Mouse (Mus musculus): ENCODE measurements around the gene Cby3. TPM values are rescaled to one million over a fixed set of nuclear protein-coding genes. Genes with fewer than 3 reads are reported as not detected.
A peak's percentile ranks its signal among the peaks of the same experiment; 100 is the strongest.
"Not testable (repeated sequence)": the region's sequence is repeated elsewhere in the genome, so short reads cannot be mapped to it uniquely, and the experiment has no call there.

The Cby3 gene
- total RNA-seq (2017): not detected in 2 replicates

DNA sequence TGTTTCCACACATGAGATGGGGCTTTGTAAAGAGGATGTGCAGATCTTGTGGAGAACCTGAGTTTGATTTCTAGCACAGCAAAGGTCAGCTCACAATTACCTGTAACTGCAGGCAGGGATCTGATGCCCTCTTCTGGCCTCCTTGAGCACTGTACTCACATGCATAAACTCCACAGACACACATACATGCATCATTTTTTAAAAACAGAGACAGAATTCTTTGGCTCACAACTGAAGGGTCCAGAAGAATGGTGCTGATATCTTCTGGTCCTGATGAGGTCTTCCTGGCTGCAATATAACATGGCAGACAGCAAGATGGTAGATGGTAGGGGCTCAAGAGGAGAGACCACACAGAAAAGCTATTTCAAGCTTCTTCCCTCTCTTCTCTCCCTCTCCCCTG, at the start of gene Cby3:
Gene Cby3, plus strand, starts transcription at position 301 of the 400 bp plus-strand sequence.
- ATAC-seq (replicated peaks in 1 of 2; ENCODE audit: insufficient read depth in 1 of 2, low FRiP score in 2 of 2, low TSS enrichment in 1 of 2, low read depth in 1 of 2, poor library complexity in 2 of 2, severe bottlenecking in 2 of 2): no peak

DNA sequence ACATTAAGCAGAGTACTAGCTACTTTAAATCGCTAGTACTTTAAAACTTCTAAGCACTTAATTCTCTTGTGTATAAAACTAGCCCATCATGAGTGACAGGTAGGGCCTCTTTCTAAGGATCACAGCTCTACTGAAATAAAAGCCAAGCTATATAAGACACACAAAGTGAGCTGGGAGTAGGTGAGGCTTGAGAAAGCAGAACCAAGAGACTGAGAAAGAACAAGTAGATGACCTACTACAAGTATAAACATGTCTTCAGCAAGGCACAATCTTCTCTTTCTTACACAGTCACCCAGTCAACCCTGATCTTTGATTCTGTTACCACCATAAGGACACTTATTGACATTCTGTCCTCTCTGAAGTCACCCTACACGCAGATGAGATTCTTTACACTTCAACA, 41.5 kb upstream of the Cby3 start:
- ATAC-seq (replicated peaks in 1 of 2; ENCODE audit: insufficient read depth in 1 of 2, low FRiP score in 2 of 2, low TSS enrichment in 1 of 2, low read depth in 1 of 2, poor library complexity in 2 of 2, severe bottlenecking in 2 of 2): no peak

DNA sequence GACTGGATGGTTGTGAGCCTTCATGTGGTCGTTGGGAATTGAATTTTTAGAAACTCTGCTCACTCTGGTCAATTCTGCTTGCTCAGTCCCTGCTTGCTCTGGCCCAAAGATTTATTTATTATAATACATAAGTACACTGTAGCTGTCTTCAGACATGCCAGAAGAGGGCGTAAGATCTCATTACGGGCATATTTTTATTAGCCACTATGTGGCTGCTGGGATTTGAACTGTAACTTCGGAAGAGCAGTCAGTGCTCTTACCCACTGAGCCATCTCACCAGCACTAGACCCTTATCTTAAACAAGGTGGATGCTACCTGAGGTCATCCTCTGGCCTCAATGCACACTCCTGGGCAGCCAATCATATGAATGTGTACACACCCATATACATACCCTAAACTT, 34.9 kb upstream of the Cby3 start:
- not testable (repeated sequence) for ATAC-seq (replicated peaks in 1 of 2; ENCODE audit: insufficient read depth in 1 of 2, low FRiP score in 2 of 2, low TSS enrichment in 1 of 2, low read depth in 1 of 2, poor library complexity in 2 of 2, severe bottlenecking in 2 of 2)

DNA sequence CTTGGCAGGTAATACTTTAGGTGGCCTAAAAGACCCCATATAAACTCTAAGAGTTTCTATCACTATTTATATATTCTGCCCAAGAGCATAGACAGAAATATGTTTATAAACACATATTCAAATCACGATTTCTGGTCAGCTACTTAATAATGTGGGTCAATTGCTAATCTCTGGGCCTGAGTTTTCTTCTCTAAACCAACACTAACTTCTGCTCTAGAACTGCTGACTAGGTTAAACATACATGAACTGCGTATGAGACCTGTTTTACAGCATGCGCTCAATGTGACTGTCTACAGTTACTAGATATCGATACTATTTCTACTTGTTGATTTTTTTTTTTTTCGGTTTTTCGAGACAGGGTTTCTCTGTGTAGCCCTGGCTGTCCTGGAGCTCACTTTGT, 33.0 kb upstream of the Cby3 start:
- no peak for ATAC-seq (replicated peaks in 1 of 2; ENCODE audit: insufficient read depth in 1 of 2, low FRiP score in 2 of 2, low TSS enrichment in 1 of 2, low read depth in 1 of 2, poor library complexity in 2 of 2, severe bottlenecking in 2 of 2)

DNA sequence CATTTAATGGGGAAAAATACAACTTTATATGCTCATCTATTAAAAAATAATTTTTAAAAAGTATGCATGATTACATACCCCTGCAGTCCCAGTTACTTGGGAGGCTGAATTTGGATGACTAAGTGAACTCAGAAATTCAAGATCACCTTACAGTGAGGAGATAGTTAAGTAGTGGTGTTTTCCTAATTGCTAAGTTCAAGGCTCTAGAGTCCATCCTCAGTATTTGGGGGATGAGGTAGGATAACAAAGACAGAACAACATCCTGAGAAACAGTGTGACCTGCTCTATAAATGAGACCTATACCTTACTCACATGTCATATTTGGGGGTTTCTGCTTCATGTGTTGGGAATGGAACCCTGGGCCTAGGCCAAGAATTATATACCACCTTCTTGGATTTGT, 31.9 kb upstream of the Cby3 start:
- no peak for ATAC-seq (replicated peaks in 1 of 2; ENCODE audit: insufficient read depth in 1 of 2, low FRiP score in 2 of 2, low TSS enrichment in 1 of 2, low read depth in 1 of 2, poor library complexity in 2 of 2, severe bottlenecking in 2 of 2)

DNA sequence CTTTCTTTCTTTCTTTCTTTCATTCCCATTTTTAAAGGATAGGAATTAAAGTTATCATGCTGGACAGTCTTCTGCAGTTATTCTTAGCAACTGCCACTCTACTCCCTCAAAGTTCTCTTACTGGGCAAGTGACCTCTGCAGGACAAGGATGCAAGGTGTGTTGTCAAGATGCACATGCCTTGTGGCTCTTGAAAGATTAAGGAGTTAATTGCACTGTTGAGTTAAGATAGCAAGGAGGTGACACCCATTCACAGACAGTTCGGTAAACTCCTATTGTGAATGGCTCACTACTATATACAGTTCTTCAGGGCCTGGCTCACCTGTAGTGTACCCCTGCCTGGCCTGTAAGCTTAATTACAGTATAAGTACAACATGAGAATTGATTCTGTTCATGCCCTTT, 30.4 kb upstream of the Cby3 start:
- no peak for ATAC-seq (replicated peaks in 1 of 2; ENCODE audit: insufficient read depth in 1 of 2, low FRiP score in 2 of 2, low TSS enrichment in 1 of 2, low read depth in 1 of 2, poor library complexity in 2 of 2, severe bottlenecking in 2 of 2)

DNA sequence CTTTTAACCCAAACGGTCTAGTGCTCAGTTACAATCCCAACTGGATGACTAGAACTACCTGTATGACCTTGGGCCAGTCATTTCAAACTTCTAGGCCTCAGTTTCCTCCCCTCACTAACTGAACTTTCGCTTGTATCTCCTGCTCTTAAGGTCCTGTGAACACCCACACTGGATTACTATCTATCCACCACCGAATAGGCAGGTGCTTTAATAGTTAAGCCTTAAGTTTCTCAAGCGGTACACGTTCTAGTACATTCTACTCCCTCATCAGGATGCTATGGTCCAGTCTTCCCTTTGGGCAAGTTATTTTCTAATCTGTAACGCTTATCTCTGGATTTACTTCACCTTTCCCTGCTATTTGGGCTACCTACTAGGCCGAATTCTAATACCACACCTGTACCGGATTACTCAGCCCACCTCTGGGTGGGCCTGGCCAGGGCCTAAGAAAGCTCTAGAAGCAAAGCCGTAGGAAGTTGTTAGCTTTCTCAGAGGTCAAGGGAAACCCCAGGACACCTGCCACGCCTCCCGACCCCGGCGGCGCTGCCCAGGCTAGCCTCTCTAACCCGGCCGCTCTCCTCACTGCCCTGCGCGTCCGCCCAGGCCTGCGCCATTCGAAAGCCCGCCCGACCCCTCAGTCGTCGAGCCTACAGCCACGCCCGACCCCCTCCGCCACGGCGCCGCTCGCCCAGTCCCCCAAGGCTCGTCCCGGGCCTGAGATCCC, 29.4 kb upstream of the Cby3 start:
- no peak for ATAC-seq (replicated peaks in 1 of 2; ENCODE audit: insufficient read depth in 1 of 2, low FRiP score in 2 of 2, low TSS enrichment in 1 of 2, low read depth in 1 of 2, poor library complexity in 2 of 2, severe bottlenecking in 2 of 2)

DNA sequence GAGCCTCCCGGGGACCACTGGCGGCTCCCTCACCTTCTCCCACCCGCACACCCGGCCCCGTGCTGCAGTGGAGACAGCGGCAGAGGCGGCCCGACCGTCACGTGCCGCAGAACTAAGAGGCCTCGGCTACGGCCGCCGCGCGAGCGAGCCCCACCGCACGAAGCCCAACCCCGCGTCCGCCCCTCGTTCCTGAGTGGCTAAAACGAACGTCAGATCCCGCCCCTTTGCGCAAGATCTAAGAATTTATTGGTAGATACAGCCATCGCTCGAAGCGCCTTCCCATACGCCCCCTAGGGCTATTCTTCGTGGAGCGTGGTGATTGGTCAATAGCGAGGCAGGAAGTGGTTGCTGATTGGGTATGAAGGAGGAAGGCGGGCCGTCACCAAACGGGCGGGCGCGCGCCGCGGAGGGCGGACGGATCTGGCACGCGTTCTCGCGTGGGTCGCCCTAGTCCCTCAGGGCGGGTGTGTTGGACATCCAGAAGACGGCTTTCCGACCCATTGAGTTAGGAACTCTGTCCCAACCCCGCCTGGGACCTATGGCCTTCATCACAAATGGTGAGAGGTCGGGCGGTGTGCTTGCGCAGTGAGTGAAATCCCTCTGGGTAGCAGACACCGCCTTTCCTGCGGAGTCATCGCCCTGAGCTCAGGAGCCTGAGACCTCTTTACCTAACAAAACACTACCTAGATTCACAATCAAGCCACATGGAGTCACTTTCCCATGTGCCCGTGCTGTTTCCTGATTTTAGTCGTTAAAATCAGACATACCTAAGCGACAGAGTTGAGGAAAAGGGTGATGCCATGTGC, 28.6 kb upstream of the Cby3 start, which contains the start of gene Canx:
Gene Canx, minus strand, starts transcription at position 178 of the 806 bp plus-strand sequence.
- peak; percentile 97 to 98 for ATAC-seq (replicated peaks in 1 of 2; ENCODE audit: insufficient read depth in 1 of 2, low FRiP score in 2 of 2, low TSS enrichment in 1 of 2, low read depth in 1 of 2, poor library complexity in 2 of 2, severe bottlenecking in 2 of 2)

DNA sequence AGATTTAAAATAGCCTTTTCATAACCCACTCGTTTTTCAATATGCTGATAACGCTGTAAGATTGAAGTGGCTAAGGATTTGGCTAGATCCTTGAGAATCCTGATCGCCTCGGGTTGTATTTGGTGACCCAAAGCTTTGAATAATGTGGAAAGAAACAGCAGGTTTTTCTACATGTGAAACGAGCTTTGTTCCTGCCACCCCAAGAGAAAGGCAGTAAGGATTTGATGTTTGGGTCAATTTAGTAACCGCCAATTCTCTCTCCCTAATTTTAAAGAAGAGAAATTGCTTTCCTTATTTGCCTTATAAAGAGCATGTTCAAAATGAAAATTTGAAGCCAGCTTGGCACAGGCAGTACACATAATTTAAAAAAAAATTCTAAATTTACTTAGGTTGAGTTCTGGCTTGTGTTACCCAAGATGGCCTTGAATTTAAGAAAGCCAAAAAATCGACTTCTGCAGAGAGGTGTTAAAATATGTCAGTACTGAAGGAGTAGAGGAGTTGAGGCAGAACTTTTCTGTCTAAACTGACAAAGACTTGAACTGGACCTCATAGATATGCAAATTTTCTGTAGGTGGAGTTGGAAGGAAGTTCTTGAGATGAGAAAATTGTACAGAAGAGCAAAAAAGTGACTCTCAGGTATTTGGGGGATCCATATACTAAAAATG, 27.8 kb upstream of the Cby3 start:
- no peak for ATAC-seq (replicated peaks in 1 of 2; ENCODE audit: insufficient read depth in 1 of 2, low FRiP score in 2 of 2, low TSS enrichment in 1 of 2, low read depth in 1 of 2, poor library complexity in 2 of 2, severe bottlenecking in 2 of 2)

DNA sequence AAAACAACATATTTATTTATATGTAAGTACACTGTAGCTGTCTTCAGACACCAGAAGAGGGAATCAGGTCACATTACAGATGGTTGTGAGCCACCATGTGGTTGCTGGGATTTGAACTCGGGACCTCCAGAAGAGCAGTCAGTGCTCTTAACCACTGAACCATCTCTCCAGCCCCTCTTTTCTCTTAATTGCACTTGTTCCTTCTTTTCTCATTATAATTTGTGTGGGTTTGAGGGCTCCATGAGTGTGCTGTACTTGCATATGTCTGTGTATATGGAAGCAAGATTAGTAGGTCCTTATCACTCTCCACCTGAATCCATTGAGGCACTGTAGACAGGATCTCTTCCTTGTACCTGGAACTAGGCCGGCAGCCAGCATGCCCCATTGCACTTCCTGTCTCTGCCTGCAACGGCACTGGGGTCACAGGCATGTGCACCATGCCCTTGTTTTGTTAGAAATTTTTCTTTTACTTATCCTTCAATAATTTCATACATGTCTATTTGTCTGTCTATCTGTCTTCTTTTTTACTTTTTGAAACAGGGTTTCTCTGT, 26.1 kb upstream of the Cby3 start:
- no peak for ATAC-seq (replicated peaks in 1 of 2; ENCODE audit: insufficient read depth in 1 of 2, low FRiP score in 2 of 2, low TSS enrichment in 1 of 2, low read depth in 1 of 2, poor library complexity in 2 of 2, severe bottlenecking in 2 of 2)

DNA sequence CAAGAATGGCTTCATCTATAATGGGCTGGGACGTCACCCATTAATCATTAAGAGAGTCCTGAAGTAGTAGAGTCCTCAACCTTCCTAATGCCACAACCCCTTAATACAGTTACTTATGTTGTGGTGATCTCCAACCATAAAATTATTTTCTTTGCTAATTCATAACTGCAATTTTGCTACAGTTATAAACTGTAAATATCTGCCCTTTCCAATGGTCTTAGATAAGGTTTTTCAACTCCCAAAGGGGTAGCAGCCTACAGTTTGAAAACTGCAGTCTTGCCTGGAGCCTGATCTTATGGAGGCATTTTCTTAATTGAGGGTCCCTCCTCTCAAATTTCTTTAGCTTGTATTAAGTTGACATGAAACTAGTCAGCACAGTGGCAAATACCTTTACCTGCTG, 24.9 kb upstream of the Cby3 start:
- no peak for ATAC-seq (replicated peaks in 1 of 2; ENCODE audit: insufficient read depth in 1 of 2, low FRiP score in 2 of 2, low TSS enrichment in 1 of 2, low read depth in 1 of 2, poor library complexity in 2 of 2, severe bottlenecking in 2 of 2)

DNA sequence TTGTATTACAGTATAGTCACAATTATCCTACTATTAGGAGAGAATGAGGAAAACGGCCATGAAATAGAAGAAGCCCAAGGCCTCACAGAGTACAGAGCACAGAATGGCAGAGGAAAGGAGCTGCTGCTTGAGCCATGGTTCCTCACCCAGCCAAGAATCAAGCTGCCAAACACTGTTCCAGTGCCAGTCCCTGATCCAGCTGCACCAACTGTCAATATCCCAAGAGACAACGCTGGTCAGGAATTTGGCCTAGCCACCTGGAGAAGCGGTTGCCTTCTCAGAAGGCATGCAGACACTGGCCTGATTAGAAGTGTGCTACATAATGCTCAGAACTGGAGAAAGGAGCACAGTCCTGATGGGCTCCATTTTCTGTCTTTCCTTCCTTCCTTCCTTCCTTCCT, 21.1 kb upstream of the Cby3 start:
- no peak for ATAC-seq (replicated peaks in 1 of 2; ENCODE audit: insufficient read depth in 1 of 2, low FRiP score in 2 of 2, low TSS enrichment in 1 of 2, low read depth in 1 of 2, poor library complexity in 2 of 2, severe bottlenecking in 2 of 2)

DNA sequence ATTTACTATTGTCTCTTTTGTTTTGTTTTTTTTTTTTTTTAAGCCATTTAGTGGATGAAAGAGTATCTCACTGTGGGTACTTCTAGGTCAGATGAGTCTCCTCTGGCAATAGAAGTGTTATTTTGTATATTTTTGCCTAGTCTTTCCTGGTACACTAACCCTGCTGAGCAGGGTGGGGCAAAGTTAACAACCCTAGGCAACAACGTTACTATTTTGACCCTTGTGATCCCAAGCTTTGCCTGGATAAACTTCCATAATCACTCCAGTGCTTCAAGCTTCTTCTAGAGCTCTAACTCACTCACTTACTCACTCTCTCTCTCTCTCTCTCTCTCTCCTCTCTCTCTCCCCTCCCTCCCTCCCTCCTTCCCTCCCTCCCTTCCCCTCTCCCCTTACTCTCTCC, 18.1 kb upstream of the Cby3 start:
- ATAC-seq (replicated peaks in 1 of 2; ENCODE audit: insufficient read depth in 1 of 2, low FRiP score in 2 of 2, low TSS enrichment in 1 of 2, low read depth in 1 of 2, poor library complexity in 2 of 2, severe bottlenecking in 2 of 2): no peak

DNA sequence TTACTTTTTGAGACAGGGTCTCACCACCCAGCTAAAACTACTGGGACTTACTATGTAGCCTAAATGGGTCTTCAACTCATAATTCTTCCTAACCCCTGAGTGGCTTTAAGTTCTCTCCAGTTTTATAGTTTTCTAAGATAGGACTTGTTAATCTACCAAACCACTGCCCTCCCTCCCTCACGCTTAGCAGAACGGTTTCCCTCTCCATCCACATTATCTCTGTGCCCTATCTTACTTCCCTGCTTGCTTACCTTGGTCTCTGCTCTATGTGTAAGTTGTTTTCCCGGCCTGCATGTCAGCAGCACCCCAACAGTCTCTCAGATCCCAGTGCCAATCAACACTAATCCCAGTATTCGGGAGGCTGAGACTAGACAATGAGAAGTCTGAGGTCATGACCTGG, 17.4 kb upstream of the Cby3 start:
- ATAC-seq (replicated peaks in 1 of 2; ENCODE audit: insufficient read depth in 1 of 2, low FRiP score in 2 of 2, low TSS enrichment in 1 of 2, low read depth in 1 of 2, poor library complexity in 2 of 2, severe bottlenecking in 2 of 2): no peak

DNA sequence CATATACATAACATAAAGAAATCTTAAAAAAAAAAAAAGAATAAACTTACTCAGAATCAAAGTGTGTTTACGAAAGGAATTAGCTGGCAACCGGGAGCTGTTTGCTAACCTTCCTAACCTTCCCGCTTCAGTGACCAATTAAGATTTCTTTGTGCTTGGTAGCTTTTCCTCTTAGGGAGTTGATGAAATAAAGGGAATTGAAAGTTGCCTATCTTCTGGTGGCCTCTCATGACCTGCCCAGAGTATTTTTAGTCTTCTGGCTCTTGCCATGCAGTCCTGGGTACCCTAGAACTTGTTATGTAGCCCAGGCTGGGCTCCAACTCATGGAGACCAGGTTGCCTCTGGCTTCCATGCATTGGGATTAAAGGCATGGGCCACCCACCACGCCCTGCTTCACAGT, 8.8 kb upstream of the Cby3 start:
- ATAC-seq (replicated peaks in 1 of 2; ENCODE audit: insufficient read depth in 1 of 2, low FRiP score in 2 of 2, low TSS enrichment in 1 of 2, low read depth in 1 of 2, poor library complexity in 2 of 2, severe bottlenecking in 2 of 2): no peak

DNA sequence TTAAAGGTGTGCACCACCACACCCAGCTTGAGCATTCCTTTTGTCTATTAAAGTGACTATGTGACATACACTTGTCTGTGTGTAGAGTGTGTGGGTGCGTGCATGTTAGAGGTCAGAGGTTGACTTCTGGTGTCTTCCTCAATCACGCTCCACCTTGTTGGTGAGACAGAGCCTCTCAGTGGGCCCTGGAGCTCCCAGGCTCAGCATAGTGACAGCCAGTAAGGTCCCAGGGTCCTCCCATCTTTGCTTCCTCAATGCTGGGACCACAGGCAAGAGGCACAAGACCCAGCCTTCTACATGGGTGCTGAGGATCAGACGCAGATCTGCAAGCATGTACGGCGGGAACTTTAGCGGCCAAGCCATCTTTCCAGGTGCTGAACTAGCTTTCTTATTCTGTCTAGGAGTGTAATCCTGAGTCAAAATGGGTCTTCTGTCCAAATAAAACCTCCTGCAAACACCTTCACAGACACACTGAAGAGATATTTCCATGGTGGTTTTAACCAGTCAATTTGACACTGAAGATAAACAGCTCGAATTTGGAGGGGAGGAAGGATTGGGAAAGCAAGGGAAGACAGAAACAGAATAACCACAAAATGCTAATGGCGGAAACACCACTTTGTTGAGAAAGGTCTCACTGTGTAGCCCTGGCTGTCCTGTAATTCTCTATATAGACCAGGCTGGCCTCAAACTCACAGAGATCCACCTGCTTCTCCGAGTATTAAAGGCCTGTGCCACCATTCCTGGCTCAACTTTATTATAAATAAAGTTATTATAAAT, 7.8 kb upstream of the Cby3 start:
- ATAC-seq (replicated peaks in 1 of 2; ENCODE audit: insufficient read depth in 1 of 2, low FRiP score in 2 of 2, low TSS enrichment in 1 of 2, low read depth in 1 of 2, poor library complexity in 2 of 2, severe bottlenecking in 2 of 2): no peak

DNA sequence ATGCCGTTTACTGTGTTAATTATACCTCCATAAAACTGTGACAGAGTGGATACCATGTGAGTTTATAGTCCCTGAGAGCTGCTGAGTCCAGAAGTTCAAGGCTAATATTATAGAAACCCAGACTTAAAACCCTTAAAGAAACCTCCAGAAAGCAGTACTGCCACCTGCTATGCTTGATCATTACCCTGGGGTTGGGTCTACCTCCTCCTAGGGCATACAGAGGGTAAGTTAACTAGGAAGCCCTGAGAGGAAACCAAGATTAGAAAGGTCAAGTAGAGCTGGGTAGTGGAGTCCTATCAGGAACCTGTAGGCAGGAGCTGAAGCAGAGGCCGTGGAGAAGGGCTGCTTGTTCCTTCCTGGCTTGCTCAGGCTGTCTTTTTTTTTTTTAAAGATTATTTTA, 2.1 kb upstream of the Cby3 start:
- no peak for ATAC-seq (replicated peaks in 1 of 2; ENCODE audit: insufficient read depth in 1 of 2, low FRiP score in 2 of 2, low TSS enrichment in 1 of 2, low read depth in 1 of 2, poor library complexity in 2 of 2, severe bottlenecking in 2 of 2)
